Mouse (Mus musculus): ENCODE measurements at regions not wholly inside any gene's neighbourhood (a gene's known extent, or its start where the extent isn't known, plus 50 kb on each side); places are given as distances from the start of the nearest gene placed in this dataset.
A peak's percentile ranks its signal among the peaks of the same experiment; 100 is the strongest.

GRCm38 (mm10) chr16:70621750-70622149 is 308.0 kb downstream of the Gbe1 start:
- no peak for DNase-seq (ENCODE audit: low read depth, low spot score)

- no peak for DNase-seq (ENCODE audit: low read depth, low spot score)
These were observed 330.0 kb downstream of the Gbe1 start for GRCm38 (mm10) chr16:70643630-70644264.

GRCm38 (mm10) chr16:70644695-70645279 is 331.0 kb downstream of the Gbe1 start:
- DNase-seq (ENCODE audit: low read depth, low spot score) = peak; percentile 4

GRCm38 (mm10) chr16:70654429-70655081 is 340.8 kb downstream of the Gbe1 start:
- DNase-seq (ENCODE audit: low read depth, low spot score) = peak; percentile 15

- no peak for DNase-seq (ENCODE audit: low read depth, low spot score)
These were observed 376.1 kb downstream of the Gbe1 start for GRCm38 (mm10) chr16:70689826-70690225.

- DNase-seq (ENCODE audit: low read depth, low spot score) = no peak
These were observed 411.1 kb downstream of the Gbe1 start for GRCm38 (mm10) chr16:70724722-70725284.

- DNase-seq (ENCODE audit: low read depth, low spot score) = no peak
These were observed 411.6 kb downstream of the Gbe1 start for GRCm38 (mm10) chr16:70725291-70725801.

GRCm38 (mm10) chr16:70733016-70733415 is 419.3 kb downstream of the Gbe1 start:
- no peak for DNase-seq (ENCODE audit: low read depth, low spot score)

GRCm38 (mm10) chr16:70740046-70740445 is 426.3 kb downstream of the Gbe1 start:
- DNase-seq (ENCODE audit: low read depth, low spot score) = no peak

GRCm38 (mm10) chr16:70754228-70754627 is 440.5 kb downstream of the Gbe1 start:
- DNase-seq (ENCODE audit: low read depth, low spot score) = peak; percentile 60

- no peak for DNase-seq (ENCODE audit: low read depth, low spot score)
These were observed 484.3 kb downstream of the Gbe1 start for GRCm38 (mm10) chr16:70798061-70798460.

GRCm38 (mm10) chr16:70803549-70803948 is 489.8 kb downstream of the Gbe1 start:
- DNase-seq (ENCODE audit: low read depth, low spot score) = peak; percentile 43

GRCm38 (mm10) chr16:70825910-70826309 is 512.2 kb downstream of the Gbe1 start:
- no peak for DNase-seq (ENCODE audit: low read depth, low spot score)

- no peak for DNase-seq (ENCODE audit: low read depth, low spot score)
These were observed 521.3 kb downstream of the Gbe1 start for GRCm38 (mm10) chr16:70835006-70835405.

- no peak for DNase-seq (ENCODE audit: low read depth, low spot score)
These were observed 524.4 kb downstream of the Gbe1 start for GRCm38 (mm10) chr16:70838139-70838538.

GRCm38 (mm10) chr16:70868241-70868640 is 554.5 kb downstream of the Gbe1 start:
- peak; percentile 9 for DNase-seq (ENCODE audit: low read depth, low spot score)

GRCm38 (mm10) chr16:70869205-70869604 is 555.5 kb downstream of the Gbe1 start:
- DNase-seq (ENCODE audit: low read depth, low spot score) = no peak

GRCm38 (mm10) chr16:70874080-70874479 is 560.3 kb downstream of the Gbe1 start:
- DNase-seq (ENCODE audit: low read depth, low spot score) = no peak

GRCm38 (mm10) chr16:70880678-70881077 is 566.9 kb downstream of the Gbe1 start:
- no peak for DNase-seq (ENCODE audit: low read depth, low spot score)

- DNase-seq (ENCODE audit: low read depth, low spot score) = no peak
These were observed 567.5 kb downstream of the Gbe1 start for GRCm38 (mm10) chr16:70881098-70881850.

GRCm38 (mm10) chr16:70900085-70900484 is 586.3 kb downstream of the Gbe1 start:
- DNase-seq (ENCODE audit: low read depth, low spot score) = no peak

GRCm38 (mm10) chr16:70920047-70920446 is 606.3 kb downstream of the Gbe1 start:
- DNase-seq (ENCODE audit: low read depth, low spot score) = no peak
